Mouse (Mus musculus): ENCODE results near the gene Pisd.

DNA sequence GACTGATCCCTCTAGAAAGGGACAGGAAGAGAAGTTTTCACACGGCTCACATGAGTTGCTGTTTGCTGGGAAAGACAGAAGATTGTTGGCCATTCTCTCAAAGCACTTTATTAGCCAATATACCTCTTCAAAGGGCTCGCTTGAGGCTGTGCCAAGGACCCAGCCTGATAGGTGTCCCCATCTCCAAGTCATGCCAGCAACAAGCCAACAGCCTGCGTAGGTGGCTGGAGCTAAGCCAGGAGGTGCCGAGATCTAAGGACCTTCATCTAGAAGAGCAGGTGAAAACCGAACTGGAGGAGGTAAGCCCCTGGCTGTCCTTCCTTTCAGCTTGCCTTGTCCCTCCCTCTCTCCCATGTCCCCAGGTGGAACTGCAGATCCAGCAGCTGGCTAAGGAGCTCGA is 49.7 kb downstream of the Pisd start:
- TF ChIP-seq POLR2A (IDR thresholded peaks at IDR 0.05; ENCODE audit: insufficient read depth, low read depth, low read length) (no peak), CTCF (IDR thresholded peaks at IDR 0.05; ENCODE audit: insufficient read depth, low read depth, low read length) (no peak)
